ENCODE assay signal across 20 mouse cellular contexts in genomic region chr3:58798245-58798644, GRCm38 (mm10). TPM values are rescaled to one million over a fixed set of nuclear protein-coding genes. Genes with fewer than 3 reads are reported as not detected.
"Had no signal": no experiment of that assay in that cellular context is flagged by ENCODE, and none has a peak within 500 bp of the region (broad histone marks: within the 10 kb centered on the region; RNA-seq: fewer than 3 reads in every experiment).

No protein-coding gene starts in this region.

- H3K4me3 ChIP-seq: layer of hippocampus, adult 2 months; limb, embryonic 12.5 days; liver, embryonic 13.5 days; myocyte; neural tube, embryonic 12.5 days; stomach, embryonic 15.5 days had no signal

- H3K36me3 ChIP-seq: limb, embryonic 12.5 days; liver, embryonic 13.5 days; neural tube, embryonic 12.5 days; stomach, embryonic 15.5 days had no signal

- H3K4me2 ChIP-seq: limb, embryonic 12.5 days; liver, embryonic 13.5 days; neural tube, embryonic 12.5 days; stomach, embryonic 15.5 days had no signal

- H3K9ac ChIP-seq: limb, embryonic 12.5 days; liver, embryonic 13.5 days; neural tube, embryonic 12.5 days; stomach, embryonic 15.5 days had no signal

- H3K9me3 ChIP-seq: limb, embryonic 12.5 days; liver, embryonic 13.5 days; neural tube, embryonic 12.5 days; stomach, embryonic 15.5 days had no signal

- H3K27ac ChIP-seq: layer of hippocampus, adult 2 months; limb, embryonic 12.5 days; liver, embryonic 13.5 days; neural tube, embryonic 12.5 days; stomach, embryonic 15.5 days had no signal

- H3K27me3 ChIP-seq: limb, embryonic 12.5 days; liver, embryonic 13.5 days; neural tube, embryonic 12.5 days; stomach, embryonic 15.5 days had no signal

- DNase-seq: kidney, adult 18-20 months; kidney, postnatal 10 days; kidney, postnatal 4 days; liver; liver, embryonic 13.5 days; lung, adult 18-20 months; right cerebral cortex, postnatal 14 days; thymus, adult 2 months; thymus, postnatal 25 days had no signal

- H3K4me1 ChIP-seq: liver, embryonic 13.5 days; neural tube, embryonic 12.5 days; stomach, embryonic 15.5 days had no signal

RNA-seq across cellular contexts. Expression of gene Mindy4b-ps, which starts 23.9 kb away (rescaled TPM):
- total RNA-seq: megakaryocyte-erythroid progenitor cell, adult 5-6 weeks had no signal
- polyA plus RNA-seq: kidney, embryonic 14.5 days; liver, embryonic 13.5 days; lung, embryonic 16.5 days; myocyte; neural tube, embryonic 12.5 days; spleen, adult 2 months; stomach, embryonic 15.5 days; testis, adult 2 months; thymus, adult 2 months; urinary bladder, adult 2 months had no signal
